Mouse (Mus musculus) forebrain, embryonic 11.5 days (tissue): ENCODE measurements at regions not wholly inside any gene's neighbourhood (a gene's known extent, or its start where the extent isn't known, plus 50 kb on each side); places are given as distances from the start of the nearest gene placed in this dataset.

Experiments used
- ATAC-seq: fragments of 200-750 bp; cut with Nextera tagmentation; replicated peaks from 2 replicates; pipeline ENCODE4 v1.8.0; 2017; ENCODE audit warnings: moderate TSS enrichment; ENCODE audit not compliant: low FRiP score
- DNase-seq: peaks from one replicate; pipeline ENCODE4 v3.0.0-alpha.2; 2017; ENCODE audit warnings: low spot score
- H3K27ac ChIP-seq: fragments of 300-500 bp; sonication (generic); 2 replicates; pipeline ENCODE4 v1.5.1; 2014; ENCODE audit warnings: low read depth, low read length
- H3K27me3 ChIP-seq: fragments of 300-500 bp; sonication (generic); 2 replicates; pipeline ENCODE4 v1.6.1; 2014; ENCODE audit warnings: mild to moderate bottlenecking, low read length, mixed read lengths; ENCODE audit not compliant: control insufficient read depth, insufficient read depth
- H3K36me3 ChIP-seq: fragments of 300-500 bp; sonication (generic); 2 replicates; pipeline ENCODE4 v1.6.1; 2014; ENCODE audit warnings: mild to moderate bottlenecking, low read length, moderate library complexity, mixed read lengths; ENCODE audit not compliant: control insufficient read depth, insufficient read depth
- H3K4me1 ChIP-seq: fragments of 300-500 bp; sonication (generic); replicated peaks from 2 replicates; pipeline ENCODE4 v1.6.1; 2014; ENCODE audit warnings: low read length, mixed read lengths; ENCODE audit not compliant: control insufficient read depth, insufficient read depth
- H3K4me2 ChIP-seq: fragments of 300-500 bp; sonication (generic); 2 replicates; pipeline ENCODE4 v1.6.1; 2014; ENCODE audit warnings: low read depth, mild to moderate bottlenecking, low read length, moderate library complexity, mixed read lengths; ENCODE audit not compliant: severe bottlenecking
- H3K4me3 ChIP-seq: fragments of 300-500 bp; sonication (generic); 2 replicates; pipeline ENCODE4 v1.5.1; 2014; ENCODE audit warnings: low read depth, low read length
- H3K9ac ChIP-seq: fragments of 300-500 bp; sonication (generic); 2 replicates; pipeline ENCODE4 v1.6.1; 2014; ENCODE audit warnings: low read length
- H3K9me3 ChIP-seq: fragments of 300-500 bp; sonication (generic); 2 replicates; pipeline ENCODE4 v1.6.1; 2016; ENCODE audit warnings: low read length, mixed read lengths; ENCODE audit not compliant: control insufficient read depth
- WGBS: fragments of 180-500 bp; shearing (Covaris S2); extraction: QIAGEN DNeasy Blood & Tissue Kit; methylation state at CpG from one replicate; pipeline ENCODE4 v1.1.7; 2014; 5-methylcytosine and 5-hydroxymethylcytosine counted together

GRCm38 (mm10) chr8:26881268-26882120 lies 95.6 kb upstream of the Zfp703 start:
- Histone ChIP-seq H3K9me3 (no peaks in the 10 kb centered on the region), H3K4me3 (no peak overlapping the region), H3K27ac (no peak overlapping the region), H3K9ac (no peak overlapping the region), H3K36me3 (no peaks in the 10 kb centered on the region), H3K4me2 (no peak overlapping the region), H3K27me3 (no peaks in the 10 kb centered on the region), H3K4me1 (no peaks in the 10 kb centered on the region)
- DNase-seq (no peak), ATAC-seq (no peak)
- WGBS: 88% methylated on average over 7 of the region's 7 CpGs

DNA sequence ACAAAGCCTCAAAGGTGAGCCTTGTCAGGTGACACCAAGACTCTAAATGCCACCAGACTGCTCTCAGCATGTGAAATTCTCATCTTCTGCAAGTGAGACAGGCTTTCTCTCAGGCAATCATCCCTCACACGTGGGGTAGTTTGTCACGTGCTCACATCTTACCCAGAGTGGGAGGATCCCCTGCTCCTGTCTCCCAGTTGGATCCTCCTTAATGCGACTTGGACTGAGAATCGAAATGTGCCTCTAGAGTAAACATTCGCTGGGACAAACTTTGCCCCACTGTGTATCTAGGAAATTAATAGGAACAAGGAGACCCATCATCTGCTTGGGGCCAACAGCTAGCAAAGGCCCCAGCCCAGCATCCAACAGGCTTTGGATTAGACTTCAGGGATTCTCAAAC lies 94.5 kb upstream of the Zfp703 start:
- 85% methylated on average over 5 of the region's 5 CpGs for WGBS
- no peaks in the 10 kb centered on the region for H3K36me3 ChIP-seq

GRCm38 (mm10) chr8:26883285-26883684 lies 93.8 kb upstream of the Zfp703 start:
- DNase-seq: no peak
- Histone ChIP-seq H3K4me2 (no peak overlapping the region), H3K9ac (no peak overlapping the region), H3K27ac (no peak overlapping the region), H3K36me3 (no peaks in the 10 kb centered on the region), H3K27me3 (no peaks in the 10 kb centered on the region), H3K4me1 (no peaks in the 10 kb centered on the region), H3K4me3 (no peak overlapping the region), H3K9me3 (no peaks in the 10 kb centered on the region)
- WGBS: 86% methylated on average over 5 of the region's 5 CpGs
- ATAC-seq: no peak

More for the DNA sequence above, 94.5 kb upstream of the Zfp703 start:
- Histone ChIP-seq H3K4me2 (no peak overlapping the region), H3K9me3 (no peaks in the 10 kb centered on the region), H3K27me3 (no peaks in the 10 kb centered on the region), H3K4me1 (no peaks in the 10 kb centered on the region), H3K4me3 (no peak overlapping the region), H3K9ac (no peak overlapping the region), H3K27ac (no peak overlapping the region)
- DNase-seq (no peak), ATAC-seq (no peak)

GRCm38 (mm10) chr8:26883770-26884169 lies 93.4 kb upstream of the Zfp703 start:
- H3K4me3 ChIP-seq: no peak overlapping the region
- no peaks in the 10 kb centered on the region for H3K9me3 ChIP-seq
- H3K27me3 ChIP-seq: no peaks in the 10 kb centered on the region
- 79% methylated on average over 6 of the region's 6 CpGs for WGBS
- H3K4me2 ChIP-seq: no peak overlapping the region
- H3K4me1 ChIP-seq: no peaks in the 10 kb centered on the region
- DNase-seq (no peak), ATAC-seq (no peak)
- no peaks in the 10 kb centered on the region for H3K36me3 ChIP-seq
- H3K27ac ChIP-seq: no peak overlapping the region
- H3K9ac ChIP-seq: no peak overlapping the region

- WGBS: 85% methylated on average over 13 of the region's 13 CpGs
- no peaks in the 10 kb centered on the region for H3K36me3 ChIP-seq
- no peak for DNase-seq
- H3K9me3 ChIP-seq: no peaks in the 10 kb centered on the region
- ATAC-seq: no peak
- H3K27me3 ChIP-seq: no peaks in the 10 kb centered on the region
- no peak overlapping the region for H3K4me3 ChIP-seq
- no peak overlapping the region for H3K27ac ChIP-seq
- no peak overlapping the region for H3K4me2 ChIP-seq
- no peaks in the 10 kb centered on the region for H3K4me1 ChIP-seq
- no peak overlapping the region for H3K9ac ChIP-seq
Measured at GRCm38 (mm10) chr8:26884350-26884749, 92.8 kb upstream of the Zfp703 start.

DNA sequence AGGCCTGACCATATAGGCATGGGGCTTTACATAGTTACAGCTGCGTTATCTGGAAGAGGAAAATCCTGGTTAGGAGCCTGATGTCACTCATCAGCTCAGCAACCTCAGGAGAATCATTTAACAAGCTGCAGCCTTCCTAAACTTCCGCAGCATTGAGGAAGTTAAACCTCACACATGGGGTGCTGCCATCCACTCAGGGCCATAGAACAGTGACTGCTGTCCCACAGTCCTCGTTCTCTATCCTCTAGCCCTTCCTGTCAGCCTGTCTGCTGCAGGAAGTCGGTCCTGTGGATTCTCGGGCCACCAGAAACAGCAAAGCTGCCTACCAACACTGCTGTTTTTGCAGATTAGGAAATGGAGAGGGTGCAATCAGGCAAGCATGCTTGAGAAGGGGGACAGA lies 91.8 kb upstream of the Zfp703 start:
- H3K4me1 ChIP-seq: no peaks in the 10 kb centered on the region
- DNase-seq (no peak), ATAC-seq (no peak)
- H3K27me3 ChIP-seq: no peaks in the 10 kb centered on the region
- H3K4me3 ChIP-seq: no peak overlapping the region
- no peaks in the 10 kb centered on the region for H3K9me3 ChIP-seq
- no peak overlapping the region for H3K27ac ChIP-seq
- no peak overlapping the region for H3K9ac ChIP-seq
- no peaks in the 10 kb centered on the region for H3K36me3 ChIP-seq
- H3K4me2 ChIP-seq: no peak overlapping the region
- WGBS: 93% methylated on average over 5 of the region's 5 CpGs

DNA sequence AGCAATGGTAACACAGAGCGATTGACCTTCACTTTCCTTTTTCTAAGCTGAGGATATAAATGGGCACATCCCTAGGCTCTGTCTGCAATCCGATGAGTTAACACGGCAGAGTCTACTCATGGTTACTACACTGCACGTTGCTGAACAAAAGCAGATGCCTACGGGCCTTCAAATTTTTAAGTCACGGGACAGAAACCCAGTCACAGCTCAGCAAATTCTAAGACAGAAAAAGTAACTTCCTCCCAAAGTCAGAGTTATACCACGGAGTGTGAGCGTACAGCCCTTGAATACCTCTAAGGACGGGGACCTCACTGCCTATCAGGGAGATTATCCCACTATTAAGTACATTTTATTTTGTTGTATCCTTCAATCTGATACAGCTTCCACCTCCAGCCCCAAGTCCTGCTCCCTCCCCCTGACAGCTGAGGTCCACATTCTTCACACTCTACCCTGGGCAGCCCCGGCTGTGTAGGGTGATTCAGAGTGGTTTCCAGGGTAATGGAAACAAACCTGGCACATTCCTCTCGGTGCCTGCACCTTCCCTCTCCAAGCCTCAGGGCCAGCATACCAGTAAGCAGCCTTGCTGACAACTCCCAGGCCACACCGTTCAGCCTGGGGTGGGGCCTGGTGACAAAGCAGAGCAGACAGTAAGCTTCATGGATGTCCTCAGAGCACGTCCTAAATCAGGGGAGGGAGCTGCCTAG lies 90.2 kb upstream of the Zfp703 start:
- Histone ChIP-seq H3K4me1 (no peaks in the 10 kb centered on the region), H3K4me3 (no peak overlapping the region), H3K36me3 (no peaks in the 10 kb centered on the region), H3K9me3 (no peaks in the 10 kb centered on the region), H3K27ac (no peak overlapping the region), H3K9ac (no peak overlapping the region), H3K4me2 (no peak overlapping the region), H3K27me3 (no peaks in the 10 kb centered on the region)
- DNase-seq: no peak
- 82% methylated on average over 13 of the region's 13 CpGs for WGBS
- no peak for ATAC-seq

GRCm38 (mm10) chr8:26887551-26887950 lies 89.6 kb upstream of the Zfp703 start:
- no peak for ATAC-seq
- DNase-seq: no peak
- 72% methylated on average over 5 of the region's 5 CpGs for WGBS
- Histone ChIP-seq H3K9ac (no peak overlapping the region), H3K9me3 (no peaks in the 10 kb centered on the region), H3K27ac (no peak overlapping the region), H3K36me3 (no peaks in the 10 kb centered on the region), H3K4me3 (no peak overlapping the region), H3K27me3 (no peaks in the 10 kb centered on the region), H3K4me1 (no peaks in the 10 kb centered on the region), H3K4me2 (no peak overlapping the region)
